Mouse (Mus musculus) naive thymus-derived CD4-positive, alpha-beta T cell, adult 2 months (primary cell): ENCODE measurements at regions not wholly inside any gene's neighbourhood (a gene's known extent, or its start where the extent isn't known, plus 50 kb on each side); places are given as distances from the start of the nearest gene placed in this dataset.
A peak's percentile ranks its signal among the peaks of the same experiment; 100 is the strongest.
"Not testable (repeated sequence)": the region's sequence is repeated elsewhere in the genome, so short reads cannot be mapped to it uniquely, and the experiment has no call there.

Source experiments
- DNase-seq: peaks from one replicate; pipeline ENCODE4 v3.0.0-alpha.2; 2011; ENCODE audit warnings: low read depth

DNA sequence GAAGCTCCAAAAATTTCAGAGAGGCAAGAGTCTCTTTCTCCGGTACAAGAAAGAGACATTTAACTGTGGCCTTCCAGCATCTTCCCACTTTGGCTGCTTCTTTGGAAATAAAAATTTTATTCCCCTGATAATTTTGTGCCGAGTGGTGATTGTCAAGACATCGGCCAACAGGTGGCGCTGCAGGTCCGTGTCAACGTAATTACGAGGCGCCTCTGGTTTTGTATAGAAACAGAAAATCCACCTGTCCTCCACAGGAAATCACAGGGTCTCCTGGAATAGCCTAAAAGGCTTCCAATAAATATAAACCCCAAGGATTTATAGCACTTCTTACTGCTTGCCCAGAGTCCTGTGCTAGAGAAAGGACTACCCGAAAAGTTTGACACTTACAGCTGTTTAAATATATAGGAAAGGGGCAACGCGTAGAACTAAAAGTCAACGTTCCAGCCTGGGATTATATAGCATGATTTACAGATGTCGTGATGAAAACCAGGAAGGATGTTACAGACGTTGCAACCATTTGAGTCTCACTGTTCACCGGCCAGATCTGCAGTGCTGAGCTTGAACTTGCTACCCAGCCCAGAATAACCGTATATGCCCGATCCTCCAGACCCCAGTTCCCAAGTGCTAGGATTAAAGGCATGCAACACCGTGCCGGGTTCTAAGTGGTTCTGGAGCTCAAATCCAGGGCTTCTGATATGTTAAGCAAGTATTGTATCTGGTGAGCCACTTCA, 251.3 kb upstream of the Tgfbr2 start:
- DNase-seq, result peak; percentile 84

DNA sequence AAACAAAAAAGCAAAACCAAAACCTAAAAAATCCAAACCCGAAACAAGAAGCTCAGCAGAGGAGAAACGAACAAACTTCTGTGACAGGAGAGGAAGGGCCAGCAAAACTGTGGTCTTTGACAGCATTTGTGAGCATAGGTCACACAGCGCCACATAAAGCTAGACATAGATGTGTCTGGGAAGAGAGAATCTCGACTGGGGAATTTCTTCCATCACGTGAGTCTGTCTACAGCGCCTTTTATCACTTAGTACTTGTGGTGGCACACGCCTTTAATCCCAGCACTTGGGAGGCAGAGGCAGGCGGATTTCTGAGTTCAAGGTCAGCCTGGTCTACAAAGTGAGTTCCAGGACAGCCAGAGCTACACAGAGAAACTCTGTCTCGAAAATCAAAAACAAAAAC, 250.2 kb upstream of the Tgfbr2 start:
- not testable (repeated sequence) for DNase-seq

DNA sequence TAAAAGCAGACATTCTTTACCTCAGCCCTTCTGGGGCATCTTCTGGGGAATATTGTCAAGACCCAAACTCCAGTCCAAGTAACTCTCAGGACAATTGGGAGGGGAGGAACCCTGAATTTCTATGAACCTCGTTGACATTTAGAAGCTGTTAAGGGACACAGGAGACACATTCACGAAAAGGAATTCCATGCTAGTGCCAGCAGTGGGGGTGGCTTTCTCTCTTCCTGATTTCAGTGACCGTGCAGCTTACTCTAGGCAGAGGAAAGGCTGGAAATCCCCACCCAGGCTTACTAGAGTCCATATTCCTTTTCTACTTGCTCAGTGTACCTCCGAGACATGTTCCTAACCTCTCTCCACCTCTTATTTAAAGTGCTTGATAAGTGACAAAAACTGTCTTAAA, 239.9 kb upstream of the Tgfbr2 start:
- DNase-seq, result no peak

DNA sequence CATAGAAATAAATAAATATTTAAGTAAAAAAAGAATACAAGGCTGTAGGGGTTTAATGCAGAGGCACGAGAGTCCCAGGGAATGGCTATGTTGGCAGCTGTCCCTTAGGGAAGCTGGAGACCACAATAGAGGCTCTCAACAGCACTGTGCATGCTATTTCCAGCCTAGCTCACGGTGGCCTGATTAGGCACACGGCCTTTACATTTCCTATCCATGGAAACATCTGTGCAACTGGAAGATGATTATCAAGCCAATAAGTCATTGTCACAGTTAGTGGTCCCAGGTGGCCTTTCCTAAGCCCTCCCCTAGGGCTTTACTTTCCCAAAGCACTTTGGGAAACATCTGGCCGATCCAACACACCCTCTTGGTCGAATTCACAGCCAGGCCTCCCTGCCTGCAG, 235.9 kb upstream of the Tgfbr2 start:
- no peak for DNase-seq

DNA sequence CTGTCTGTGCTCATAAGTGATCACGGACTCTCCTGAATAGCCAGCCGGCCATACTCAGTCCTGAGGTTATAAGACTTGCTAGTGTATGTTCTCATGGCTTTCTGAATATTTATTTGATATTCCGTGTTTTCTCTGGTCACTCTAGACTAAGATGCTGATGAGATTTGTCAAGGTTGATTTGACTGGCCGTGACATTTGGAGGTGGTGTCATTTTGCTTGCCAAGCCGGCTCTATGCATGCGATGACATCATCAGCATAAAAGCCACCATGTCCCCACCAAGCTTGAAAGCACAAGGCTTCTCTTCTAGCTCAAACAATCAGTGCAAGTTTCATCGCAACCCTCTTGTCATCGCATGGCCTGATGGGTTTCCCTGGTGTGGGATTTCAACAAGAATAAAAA, 235.3 kb upstream of the Tgfbr2 start:
- no peak for DNase-seq

DNA sequence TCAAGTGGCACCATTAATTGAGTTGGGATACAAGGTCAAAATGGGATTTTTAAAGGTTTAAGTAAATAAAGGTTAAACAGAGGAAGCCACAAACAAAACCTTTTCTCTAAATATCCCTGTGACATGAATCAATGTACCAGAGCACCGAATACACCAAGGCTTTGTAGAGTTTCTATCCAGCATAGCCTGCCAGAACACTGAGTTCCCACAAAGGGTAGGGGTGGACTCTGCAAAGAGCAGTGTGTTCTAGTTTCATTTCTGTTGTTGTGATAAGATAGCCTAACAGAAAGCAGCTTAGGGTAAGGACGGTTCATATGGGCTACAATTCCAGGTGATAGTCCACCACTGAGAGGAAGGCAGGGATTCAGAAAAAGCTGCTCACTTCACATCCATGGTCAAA, 233.0 kb upstream of the Tgfbr2 start:
- DNase-seq, result no peak

DNA sequence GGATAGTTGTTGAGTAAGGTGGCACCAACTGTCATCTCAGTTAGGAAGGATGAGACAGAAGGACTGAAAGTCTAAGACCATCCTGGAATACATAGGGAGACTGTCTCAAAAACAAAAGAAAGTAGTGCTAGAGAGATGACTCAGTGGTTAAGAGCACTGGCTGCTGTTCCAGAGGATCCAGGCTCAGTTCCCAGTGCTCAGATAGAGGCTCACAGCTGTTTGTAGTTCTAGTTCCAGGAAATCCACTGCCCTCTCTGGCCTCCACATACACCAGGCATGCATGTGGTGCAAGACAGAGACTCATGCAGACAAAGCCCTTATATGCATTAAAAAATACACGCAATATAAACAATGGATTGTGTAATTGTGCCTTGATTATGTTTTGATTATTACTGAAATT, 229.9 kb upstream of the Tgfbr2 start:
- DNase-seq, result no peak

DNA sequence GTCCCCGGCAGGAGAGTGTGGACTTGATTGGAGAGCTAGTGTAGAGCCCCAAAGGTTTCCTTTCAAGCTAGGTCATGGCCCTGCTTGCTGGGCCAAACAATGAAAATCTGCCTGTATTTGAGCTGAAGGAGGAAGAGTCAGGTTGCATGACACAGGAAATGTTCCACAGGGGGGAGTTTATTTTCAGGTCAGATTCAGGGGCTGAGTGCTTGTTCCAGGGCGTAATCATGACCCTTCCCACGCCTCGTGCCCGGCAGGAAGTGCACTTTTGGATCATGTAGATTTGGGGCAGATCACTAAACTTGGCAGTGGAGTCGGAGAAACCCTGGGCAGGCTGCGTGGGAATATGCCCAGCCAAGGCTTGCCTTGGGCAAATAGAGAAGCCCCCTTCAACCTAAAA, 226.7 kb upstream of the Tgfbr2 start:
- DNase-seq, result no peak

DNA sequence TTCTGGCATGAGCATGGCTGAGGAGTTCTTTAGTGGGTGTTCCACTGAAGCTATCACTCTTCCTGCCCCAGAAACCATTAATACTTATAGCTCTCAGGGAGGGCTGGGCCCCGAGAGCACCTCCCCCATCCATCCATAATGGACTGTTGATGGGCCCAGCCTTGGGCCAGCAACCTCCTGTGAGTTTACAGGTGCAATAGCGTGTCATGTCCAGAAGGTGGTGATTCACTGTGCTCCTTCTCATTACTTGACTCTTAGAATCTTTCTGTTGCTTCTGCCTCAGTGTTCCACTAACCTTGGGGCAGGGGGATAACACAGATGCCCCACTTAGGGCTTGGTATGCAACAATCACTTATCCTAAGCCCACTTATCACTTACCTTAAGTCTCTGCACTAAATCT, 225.1 kb upstream of the Tgfbr2 start:
- DNase-seq, result peak; percentile 44

DNA sequence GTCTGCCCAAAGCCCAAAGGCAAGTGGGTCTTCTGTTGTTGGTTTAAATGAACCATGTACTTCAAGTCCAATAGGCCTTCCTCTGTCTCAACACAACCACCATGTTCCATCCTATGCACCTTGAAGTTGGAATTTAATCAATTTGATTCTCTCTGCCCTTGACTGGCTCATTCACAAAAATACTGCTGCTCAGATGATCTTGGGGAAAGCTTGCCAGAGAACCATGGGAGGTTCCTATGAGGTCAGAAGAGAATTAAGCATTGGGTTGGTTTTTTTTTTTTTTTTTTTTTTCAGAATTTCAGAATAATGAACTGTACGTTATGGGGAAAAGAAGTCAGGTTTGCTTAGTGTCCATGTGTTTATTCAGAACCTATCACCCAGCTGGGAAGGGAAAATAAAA, 224.1 kb upstream of the Tgfbr2 start:
- no peak for DNase-seq

DNA sequence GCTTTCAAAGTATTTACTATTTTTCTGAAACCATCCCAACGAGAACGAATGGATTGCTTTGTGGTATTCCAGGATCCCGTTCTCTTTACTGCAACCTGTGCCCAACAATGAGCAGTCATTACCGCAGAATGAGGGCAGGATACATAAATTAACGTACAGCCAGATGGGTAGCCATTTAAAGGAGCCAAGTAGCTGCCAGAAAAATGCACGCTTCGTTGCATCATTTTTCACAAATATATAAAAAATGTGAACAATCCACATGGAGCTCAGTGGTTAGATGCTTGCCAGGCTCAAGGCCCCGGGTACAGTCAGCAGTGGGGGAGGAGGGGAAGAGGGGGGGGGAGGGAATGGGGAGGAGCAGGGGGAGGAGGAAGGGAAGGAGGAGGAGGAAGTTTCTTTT, 217.1 kb upstream of the Tgfbr2 start:
- DNase-seq, result no peak

DNA sequence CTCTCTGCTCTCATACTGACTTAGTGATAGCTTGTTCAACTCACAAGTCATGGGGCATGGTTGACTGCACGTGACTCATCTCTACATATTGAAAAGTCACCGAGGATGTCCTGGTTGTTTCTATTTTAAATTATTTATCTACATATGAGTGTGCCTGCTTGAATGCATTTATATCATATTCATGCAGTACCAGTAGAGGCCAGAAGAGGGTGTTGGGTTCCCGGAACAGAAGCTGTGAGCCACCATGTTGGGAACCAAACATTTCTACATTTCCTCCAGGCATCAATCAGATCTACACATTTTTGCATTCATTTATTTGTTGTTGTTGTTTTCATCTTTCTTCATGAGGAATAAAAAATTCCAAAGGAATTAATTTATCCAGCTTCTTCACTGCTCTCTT, 214.6 kb upstream of the Tgfbr2 start:
- peak; percentile 53 for DNase-seq

DNA sequence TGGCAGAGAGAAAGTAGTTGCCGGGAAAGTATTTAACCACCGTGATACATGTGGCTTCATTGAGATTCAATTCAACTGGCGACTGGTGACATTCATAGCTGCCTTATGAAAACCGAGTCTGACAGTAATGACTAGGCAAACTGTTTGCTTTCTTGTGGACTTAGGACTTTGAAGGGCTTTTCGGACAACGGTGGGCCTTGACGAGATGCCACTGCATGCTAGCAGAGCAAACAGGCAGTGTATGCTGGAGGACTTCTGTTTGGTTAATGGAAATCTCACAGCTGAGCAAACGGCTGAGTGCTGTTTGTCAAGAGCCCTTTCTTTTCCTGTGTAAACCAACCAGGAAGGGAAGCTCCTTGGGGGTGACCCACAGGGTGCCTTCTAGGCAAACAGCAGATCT, 213.7 kb upstream of the Tgfbr2 start:
- no peak for DNase-seq

DNA sequence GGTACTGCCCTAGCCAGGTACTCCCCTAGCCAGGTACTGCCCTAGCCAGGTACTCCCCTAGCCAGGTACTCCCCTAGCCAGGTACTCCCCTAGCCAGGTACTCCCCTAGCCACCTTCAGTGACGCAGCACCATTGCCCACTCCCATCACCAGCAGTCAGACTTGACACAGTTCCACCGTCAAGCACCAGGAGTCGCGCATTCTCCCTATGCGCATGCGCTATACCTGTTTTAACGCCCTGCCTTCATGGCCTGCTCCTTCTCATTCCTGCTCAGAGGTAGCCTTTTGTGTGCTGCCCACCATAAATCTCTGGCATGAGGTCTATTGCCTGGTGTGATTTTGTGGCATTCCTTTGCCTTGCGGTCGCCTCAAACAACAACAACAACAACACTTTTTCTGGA, 212.9 kb upstream of the Tgfbr2 start:
- no peak for DNase-seq

DNA sequence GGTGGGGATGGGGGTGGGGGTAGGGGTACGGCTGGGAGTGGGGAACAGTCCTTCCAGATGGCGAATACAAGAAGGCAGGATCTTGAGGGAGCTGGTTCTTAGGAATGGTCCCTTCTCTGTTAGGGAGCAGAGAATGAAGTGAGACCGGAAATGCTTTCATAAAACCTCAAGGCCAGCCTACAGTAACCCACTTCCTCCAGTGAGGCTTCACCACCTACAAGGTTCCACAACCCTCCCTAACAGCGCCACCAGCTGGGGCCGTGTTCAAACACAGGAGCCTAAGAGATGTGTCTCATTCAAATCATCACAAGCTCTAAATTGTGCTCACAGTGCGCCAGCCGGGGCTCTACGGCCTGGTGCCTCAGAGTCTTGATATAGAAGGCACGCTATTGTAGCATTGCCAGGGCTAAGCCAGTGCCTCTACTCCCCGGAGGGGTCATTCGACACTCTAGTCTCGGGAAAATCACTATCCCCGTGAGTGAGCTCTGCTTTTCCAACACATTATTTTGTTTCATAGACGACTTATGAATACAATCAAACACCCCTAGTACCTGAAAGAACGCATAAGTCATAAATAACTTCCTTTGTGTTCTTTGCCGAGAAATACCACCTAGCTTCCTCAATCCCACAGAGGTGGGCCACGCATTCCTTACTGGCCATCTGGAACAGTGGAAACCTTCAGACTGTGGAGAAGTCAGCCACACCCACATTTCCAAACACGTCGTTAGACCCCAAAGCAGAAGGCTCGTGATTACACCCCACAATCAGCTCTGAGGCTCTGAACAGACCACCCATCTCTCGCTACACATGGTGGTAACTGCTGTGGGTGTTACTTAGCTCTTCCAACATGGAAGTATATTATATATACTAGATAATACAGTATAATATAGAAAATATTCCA, 209.3 kb upstream of the Tgfbr2 start:
- DNase-seq, result peak; percentile 97

DNA sequence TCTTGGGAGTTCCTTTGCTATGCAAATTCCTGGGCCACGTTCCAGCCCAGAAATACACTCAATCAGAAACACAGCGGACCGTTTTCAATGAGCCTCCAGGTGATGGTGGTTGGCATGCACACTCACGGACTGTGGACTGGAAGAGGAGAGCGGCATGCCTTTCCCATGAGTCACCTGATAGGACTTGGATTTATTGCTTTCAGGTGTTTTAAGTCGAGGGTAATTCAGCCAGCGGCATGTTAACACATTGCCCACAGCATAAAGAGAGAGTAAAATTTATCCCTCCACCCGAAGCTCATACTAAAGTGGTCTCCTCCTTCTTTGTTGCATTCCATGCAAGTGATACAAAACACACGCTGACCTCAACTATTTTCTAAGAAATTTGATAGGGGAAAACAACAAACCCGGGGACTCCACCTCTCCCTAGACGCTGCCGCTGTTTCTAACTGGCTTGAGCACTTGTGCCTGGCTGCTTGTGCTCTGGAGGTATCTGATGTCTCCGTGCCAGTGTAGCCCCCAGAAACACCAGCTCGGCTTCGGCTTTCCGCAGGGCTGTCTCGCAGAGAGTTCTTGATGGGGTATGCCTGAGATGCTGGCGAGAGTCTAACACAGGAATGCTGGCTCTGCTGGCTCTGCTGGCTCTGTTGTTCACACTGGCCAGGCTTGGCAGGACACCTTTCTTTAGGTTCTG, 208.4 kb upstream of the Tgfbr2 start:
- peak; percentile 60 for DNase-seq

DNA sequence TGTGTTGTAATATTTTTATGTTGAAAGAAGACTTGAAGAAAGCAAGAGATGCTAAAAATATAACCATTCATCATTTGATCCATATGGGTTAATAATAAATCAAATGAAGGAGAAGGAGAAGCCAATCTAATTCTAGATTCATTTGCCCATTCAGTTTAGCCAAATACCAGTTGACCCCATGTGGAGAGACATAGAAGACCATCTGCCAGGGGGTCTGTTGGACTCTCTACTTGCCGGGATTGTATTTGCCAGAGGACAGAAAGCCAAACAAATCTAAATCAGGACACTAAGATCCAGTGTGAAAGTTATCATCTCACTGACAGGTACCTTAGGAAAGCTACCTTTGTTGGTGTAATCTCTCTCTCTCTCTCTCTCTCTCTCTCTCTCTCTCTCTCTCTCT, 202.5 kb upstream of the Tgfbr2 start:
- DNase-seq, result no peak

DNA sequence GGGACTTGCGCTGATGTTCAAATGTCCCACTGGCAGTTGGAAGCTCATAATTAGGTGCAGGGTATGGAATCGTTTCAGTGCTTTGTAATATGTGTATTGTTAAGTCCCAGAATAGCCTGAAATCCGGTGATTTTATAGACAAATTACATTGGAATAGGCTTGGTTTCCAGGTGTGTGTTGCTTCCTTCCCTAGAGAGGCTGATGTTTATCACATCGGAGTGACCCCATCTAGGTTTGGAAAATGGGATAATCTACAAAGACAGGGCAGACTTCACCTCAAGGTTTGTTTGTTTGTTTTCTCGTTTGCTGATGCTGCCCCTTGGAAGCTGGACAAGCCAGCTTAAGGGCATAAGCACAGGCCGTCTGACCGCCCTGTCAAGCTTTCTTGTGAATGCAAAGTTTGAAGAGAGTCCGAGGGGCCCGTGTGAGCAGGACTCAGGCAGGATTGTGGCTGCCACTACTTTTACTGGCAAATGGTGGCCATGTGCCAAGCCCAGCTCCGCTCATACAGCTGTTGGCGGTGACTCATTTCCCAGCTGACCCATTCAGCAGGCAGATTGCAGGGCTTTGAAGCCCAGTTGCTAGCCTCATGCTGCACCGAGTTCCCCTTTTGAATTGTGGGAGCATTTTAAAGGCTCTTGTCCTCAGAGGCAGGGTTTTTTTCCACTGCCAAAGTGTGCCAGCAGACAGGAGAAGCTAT, 200.6 kb upstream of the Tgfbr2 start:
- DNase-seq, result no peak

DNA sequence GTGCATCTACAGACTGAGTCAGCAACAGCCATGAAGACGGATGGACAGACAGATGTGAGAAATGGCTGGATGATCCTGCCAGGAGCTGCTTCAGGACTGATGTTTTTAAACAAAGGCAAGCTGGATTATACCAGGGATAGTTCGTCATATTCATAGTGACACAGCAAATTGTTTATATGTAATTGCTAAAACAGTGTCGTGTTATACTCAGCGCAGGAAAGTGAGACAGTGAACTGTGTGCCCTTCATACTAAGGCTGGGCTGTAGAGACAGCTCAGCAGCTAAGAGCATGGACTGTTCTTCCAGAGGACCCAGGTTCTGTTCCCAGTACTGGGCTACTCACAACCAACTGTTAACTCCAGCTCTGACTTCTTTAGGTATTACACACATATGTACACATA, 199.2 kb upstream of the Tgfbr2 start:
- no peak for DNase-seq

DNA sequence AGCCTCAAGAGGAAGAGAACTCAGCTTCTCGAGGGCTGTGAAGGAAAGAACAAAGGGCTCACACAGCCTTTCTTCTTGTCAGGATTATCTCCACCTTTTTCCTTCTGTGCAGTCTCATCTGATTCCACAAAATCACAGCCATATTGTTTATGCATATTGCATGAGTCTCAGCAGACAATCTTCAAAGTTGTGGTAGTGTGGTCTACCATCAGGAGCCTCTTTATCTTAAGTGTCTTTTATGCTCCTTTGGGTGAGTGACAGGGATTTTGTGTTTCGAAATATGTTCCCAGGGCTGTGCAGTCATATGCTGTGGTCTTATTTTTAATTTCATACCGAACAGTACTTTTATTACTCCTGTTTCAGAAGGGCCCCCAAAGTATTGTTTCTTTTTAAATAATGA, 198.2 kb upstream of the Tgfbr2 start:
- peak; percentile 60 for DNase-seq

DNA sequence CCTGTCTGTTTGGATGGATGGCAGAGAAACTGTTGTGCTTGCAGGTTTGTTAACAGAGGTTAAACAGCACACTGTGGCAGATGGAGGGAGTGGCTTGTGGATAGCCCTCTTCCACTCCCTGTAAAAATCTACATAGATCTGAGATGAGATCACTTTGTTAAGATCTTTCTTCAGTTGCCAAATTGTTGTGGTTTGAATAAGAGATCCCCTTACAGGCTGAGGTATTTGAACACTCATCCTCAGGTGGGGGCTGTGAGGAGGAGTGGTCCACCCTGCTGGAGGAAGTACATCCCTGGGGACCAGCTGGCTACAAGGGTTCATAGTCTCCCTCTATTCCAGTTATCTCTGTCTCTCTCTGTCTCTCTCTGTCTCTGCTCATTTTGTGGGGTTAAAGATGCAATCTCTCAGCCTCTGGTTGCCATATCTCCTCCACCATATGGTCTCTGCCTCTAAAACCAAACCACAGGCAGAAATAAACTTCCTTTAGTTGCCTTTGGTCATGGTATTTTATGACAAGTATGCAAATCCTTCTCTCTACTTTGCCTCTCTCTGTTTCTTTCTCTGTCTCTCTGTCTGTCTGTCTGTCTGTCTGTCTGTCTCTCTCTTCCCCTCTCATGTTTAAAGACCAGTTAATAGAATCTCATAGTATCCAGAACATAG, 194.0 kb upstream of the Tgfbr2 start:
- DNase-seq, result peak; percentile 87

DNA sequence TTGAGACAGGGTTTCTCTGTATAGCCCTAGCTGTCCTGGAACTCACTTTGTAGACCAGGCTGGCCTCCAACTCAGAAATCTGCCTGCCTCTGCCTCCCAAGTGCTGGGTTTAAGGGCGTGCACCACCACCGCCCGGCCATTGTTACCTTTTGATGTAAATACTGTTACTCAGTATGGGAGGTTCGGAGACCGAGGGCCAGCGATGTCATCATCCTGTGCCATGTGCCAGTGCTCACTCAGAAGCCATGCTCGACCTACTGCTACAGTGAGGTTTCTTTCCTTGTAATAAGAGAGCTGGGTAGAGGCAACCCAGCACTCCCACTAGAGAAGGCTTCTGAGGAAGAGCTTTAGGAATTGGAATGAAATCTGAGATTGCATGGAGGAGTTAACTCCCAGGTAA, 191.6 kb upstream of the Tgfbr2 start:
- peak; percentile 66 for DNase-seq
